Mouse (Mus musculus) ovary, adult 2 months (tissue): ENCODE data around the gene Tmem177. TPM values are rescaled to one million over a fixed set of nuclear protein-coding genes. Genes with fewer than 3 reads are reported as not detected.

ENCODE experiments used
- polyA plus RNA-seq: library from polyadenylated mRNA; depleted of rRNA; stranded (reverse); fragments of >200 nt; gene quantifications from 2 replicates; pipeline ENCODE4 v1.2.3, GENCODE M21; 2012; rRNA removed

Gene Tmem177
- 4.4 and 6.3 TPM in 2 replicates for polyA plus RNA-seq

GRCm38 (mm10) chr1:119912953-119913814, at the start of gene Tmem177:
Gene Tmem177 (minus strand): TSS chr1:119913208.

Other genes with a start within 250 kb of the Tmem177 start
- 6.7 and 9.4 TPM in 2 replicates for gene Ptpn4, start 75.6 kb downstream of the Tmem177 start, polyA plus RNA-seq
- gene Cfap221, start 84.0 kb upstream of the Tmem177 start, polyA plus RNA-seq: 0.37 and 0.41 TPM in 2 replicates
- 0.38 and 0.61 TPM in 2 replicates for gene Sctr, start 93.7 kb upstream of the Tmem177 start, polyA plus RNA-seq
- gene Tmem37, start 160.9 kb upstream of the Tmem177 start, polyA plus RNA-seq: 30.0 and 35.6 TPM in 2 replicates
- gene Dbi, start 207.9 kb upstream of the Tmem177 start, polyA plus RNA-seq: 251 and 335 TPM in 2 replicates
- 0.73 and 0.76 TPM in 2 replicates for gene 3110009E18Rik, start 208.0 kb upstream of the Tmem177 start, polyA plus RNA-seq